Mouse (Mus musculus) G1E (cell line): ENCODE results near the gene Cirbp.

Source experiments
- CTCF ChIP-seq: IDR thresholded peaks from 2 replicates; pipeline ENCODE4 v1.5.1; 2012; ENCODE audit warnings: low read depth, low read length, inconsistent platforms, mixed read lengths
- POLR2AphosphoS5 ChIP-seq: IDR thresholded peaks from 2 replicates; pipeline ENCODE4 v1.6.1; 2012; ENCODE audit warnings: low read depth, low read length, inconsistent platforms; ENCODE audit not compliant: insufficient replicate concordance
- TAL1 ChIP-seq: conservative IDR thresholded peaks from 2 replicates; pipeline ENCODE4 v1.6.1; 2012; ENCODE audit warnings: low read depth, low read length, inconsistent platforms, mixed read lengths

- TF ChIP-seq TAL1 (no peak), POLR2AphosphoS5 (no peak), CTCF (no peak)
These were observed 14.5 kb downstream of the Cirbp start for GRCm38 (mm10) chr10:80180288-80180687.
